Mouse (Mus musculus) gastrocnemius, postnatal 14 days (tissue): Measurements from ENCODE around the gene Prox2. TPM values are rescaled to one million over a fixed set of nuclear protein-coding genes. Genes with fewer than 3 reads are reported as not detected.
A peak's percentile ranks its signal among the peaks of the same experiment; 100 is the strongest.
"Not testable (repeated sequence)": the region's sequence is repeated elsewhere in the genome, so short reads cannot be mapped to it uniquely, and the experiment has no call there.

Experiments used
- DNase-seq: peaks from one replicate; pipeline ENCODE4 v3.0.0; 2021; ENCODE audit warnings: mixed read lengths
- intact Hi-C: fragments of 180-260 bp; cut with DNase I; formaldehyde crosslinking; loops from one replicate; pipeline ENCODE4 v1.15.1; 2025; ENCODE audit warnings: low total_unique reads
- long read RNA-seq, 2 experiments: library from polyadenylated mRNA; stranded (forward); transcript quantifications; one replicate each; pipeline ENCODE4 v2.0.0; 2021
- total RNA-seq, 2 experiments: library from RNA; stranded (reverse); gene quantifications; 2 replicates each; pipeline ENCODE4 v1.2.3; 2021

Prox2 gene
- 1 to 10 TPM; 2.1 to 2.2 TPM for total RNA-seq
- long read RNA-seq, experiment 1 = 0 reads
- long read RNA-seq, experiment 2, partial matches to known transcripts = 0 of 1 reads
- long read RNA-seq, experiment 2, other reads (novel, unspliced or antisense) = 1 of 1 reads

- intact Hi-C loops = no loop called here
- DNase-seq = peak; percentile 91
These were observed at the start of gene Prox2, which contains the start of gene Dlst for GRCm38 (mm10) chr12:85110698-85111592. Prox2 (minus strand) TSS chr12:85110759. Dlst (plus strand) TSS chr12:85110833.

GRCm38 (mm10) chr12:85159592-85159991 lies 49.0 kb upstream of the Prox2 start:
- DNase-seq = no peak
- intact Hi-C loops = no loop called here

- DNase-seq = no peak
- intact Hi-C loops = no loop called here
These were observed 48.2 kb upstream of the Prox2 start for GRCm38 (mm10) chr12:85158801-85159200.

- no peak for DNase-seq
- intact Hi-C loops = no loop called here
These were observed 47.4 kb upstream of the Prox2 start for GRCm38 (mm10) chr12:85157797-85158460.

GRCm38 (mm10) chr12:85156324-85156723 lies 45.8 kb upstream of the Prox2 start:
- no peak for DNase-seq
- intact Hi-C loops = no loop called here

GRCm38 (mm10) chr12:85153011-85153410 lies 42.5 kb upstream of the Prox2 start:
- intact Hi-C loops = no loop called here
- DNase-seq = no peak

- DNase-seq = no peak
- intact Hi-C loops = no loop called here
These were observed 40.6 kb upstream of the Prox2 start, which contains the start of gene Rps6kl1 for GRCm38 (mm10) chr12:85151002-85151774. Rps6kl1 (minus strand) TSS chr12:85151264.

GRCm38 (mm10) chr12:85150321-85151001 lies 39.9 kb upstream of the Prox2 start:
- intact Hi-C loops = no loop called here

GRCm38 (mm10) chr12:85146881-85147280 lies 36.3 kb upstream of the Prox2 start:
- intact Hi-C loops = no loop called here
- DNase-seq = no peak

More at GRCm38 (mm10) chr12:85150321-85151001, 39.9 kb upstream of the Prox2 start:
- no peak for DNase-seq

GRCm38 (mm10) chr12:85146355-85146754 lies 35.8 kb upstream of the Prox2 start:
- intact Hi-C loops = no loop called here
- peak; percentile 52 for DNase-seq

- DNase-seq = peak; percentile 85
- intact Hi-C loops = no loop called here
These were observed 35.1 kb upstream of the Prox2 start for GRCm38 (mm10) chr12:85145630-85146029.

- intact Hi-C loops = loop anchor here (5.0 kb wide), 1 partner anchor 162 kb away; no protein-coding TSS in a partner anchor
- DNase-seq = no peak
These were observed 34.3 kb upstream of the Prox2 start for GRCm38 (mm10) chr12:85144821-85145220.

GRCm38 (mm10) chr12:85144276-85144675 lies 33.7 kb upstream of the Prox2 start:
- intact Hi-C loops = loop anchor here (5.0 kb wide), 1 partner anchor 163 kb away; no protein-coding TSS in a partner anchor
- DNase-seq = not testable (repeated sequence)

- intact Hi-C loops = loop anchor here (5.0 kb wide), 1 partner anchor 164 kb away; no protein-coding TSS in a partner anchor
- DNase-seq = peak; percentile 85
These were observed 32.2 kb upstream of the Prox2 start for GRCm38 (mm10) chr12:85142803-85143202.

- no peak for DNase-seq
- intact Hi-C loops = loop anchor here (5.0 kb wide), 1 partner anchor 166 kb away; no protein-coding TSS in a partner anchor
These were observed 30.5 kb upstream of the Prox2 start for GRCm38 (mm10) chr12:85141096-85141495.

- no peak for DNase-seq
- intact Hi-C loops = loop anchor here (5.0 kb wide), 1 partner anchor 167 kb away; no protein-coding TSS in a partner anchor
These were observed 29.6 kb upstream of the Prox2 start for GRCm38 (mm10) chr12:85140036-85140701.

GRCm38 (mm10) chr12:85136627-85137026 lies 26.1 kb upstream of the Prox2 start:
- no peak for DNase-seq
- intact Hi-C loops = no loop called here
